ENCODE assay signal across 22 mouse cellular contexts in genomic region chr11:61353038-61353437, GRCm38 (mm10). TPM values are rescaled to one million over a fixed set of nuclear protein-coding genes. Genes with fewer than 3 reads are reported as not detected.
"Had no signal": no experiment of that assay in that cellular context is flagged by ENCODE, and none has a peak within 500 bp of the region (broad histone marks: within the 10 kb centered on the region; RNA-seq: fewer than 3 reads in every experiment).

No protein-coding gene starts in this region.

- H3K4me2 ChIP-seq: limb, embryonic 12.5 days; limb, embryonic 15.5 days; liver, embryonic 13.5 days; midbrain, embryonic 12.5 days; midbrain, embryonic 15.5 days; neural tube, embryonic 12.5 days; neural tube, embryonic 15.5 days; stomach, embryonic 15.5 days had no signal

- ATAC-seq: midbrain, embryonic 15.5 days had no signal

- H3K4me1 ChIP-seq: limb, embryonic 12.5 days; liver, embryonic 13.5 days; midbrain, embryonic 15.5 days; neural tube, embryonic 12.5 days; neural tube, embryonic 15.5 days; stomach, embryonic 15.5 days had no signal

- H3K27me3 ChIP-seq: limb, embryonic 15.5 days; midbrain, embryonic 15.5 days; neural tube, embryonic 12.5 days; neural tube, embryonic 15.5 days; stomach, embryonic 15.5 days had no signal

- H3K9me3 ChIP-seq: limb, embryonic 12.5 days; limb, embryonic 15.5 days; liver, embryonic 13.5 days; midbrain, embryonic 12.5 days; midbrain, embryonic 15.5 days; neural tube, embryonic 12.5 days; neural tube, embryonic 15.5 days; stomach, embryonic 15.5 days had no signal

- H3K9ac ChIP-seq: limb, embryonic 12.5 days; limb, embryonic 15.5 days; liver, embryonic 13.5 days; midbrain, embryonic 12.5 days; midbrain, embryonic 15.5 days; neural tube, embryonic 12.5 days; neural tube, embryonic 15.5 days; stomach, embryonic 15.5 days had no signal

- H3K36me3 ChIP-seq: limb, embryonic 12.5 days; limb, embryonic 15.5 days; liver, embryonic 13.5 days; midbrain, embryonic 12.5 days; midbrain, embryonic 15.5 days; neural tube, embryonic 12.5 days; neural tube, embryonic 15.5 days; stomach, embryonic 15.5 days had no signal

- H3K4me3 ChIP-seq: limb, embryonic 12.5 days; limb, embryonic 15.5 days; liver, embryonic 13.5 days; midbrain, embryonic 12.5 days; midbrain, embryonic 15.5 days; neural tube, embryonic 12.5 days; neural tube, embryonic 15.5 days; stomach, embryonic 15.5 days had no signal

- H3K27ac ChIP-seq: limb, embryonic 12.5 days; limb, embryonic 15.5 days; liver, embryonic 13.5 days; midbrain, embryonic 12.5 days; midbrain, embryonic 15.5 days; neural tube, embryonic 12.5 days; neural tube, embryonic 15.5 days; stomach, embryonic 15.5 days had no signal

- DNase-seq: kidney, adult 18-20 months; kidney, postnatal 4 days; left cerebral cortex, postnatal 4 days; liver, embryonic 13.5 days; lung, adult 2 months; lung, postnatal 14 days; lung, postnatal 4 days; right cerebral cortex, adult 18-20 months; right cerebral cortex, postnatal 14 days; right cerebral cortex, postnatal 4 days; spleen, adult 18-20 months; thymus, postnatal 25 days had no signal

RNA-seq across cellular contexts. Expression of gene Slc47a2, which starts 10.4 kb away (rescaled TPM):
- total RNA-seq: megakaryocyte progenitor cell, adult 5-6 weeks; megakaryocyte-erythroid progenitor cell, adult 5-6 weeks had no signal
- polyA plus RNA-seq: intestine, embryonic 14.5 days; limb, embryonic 12.5 days; limb, embryonic 15.5 days; midbrain, embryonic 12.5 days; midbrain, embryonic 15.5 days; neural tube, embryonic 12.5 days; neural tube, embryonic 15.5 days; stomach, embryonic 15.5 days had no signal

RNA-seq across cellular contexts. Expression of gene Slc47a1, which starts 25.1 kb away (rescaled TPM):
- total RNA-seq: megakaryocyte progenitor cell, adult 5-6 weeks; megakaryocyte-erythroid progenitor cell, adult 5-6 weeks had no signal
- polyA plus RNA-seq: limb, embryonic 12.5 days; midbrain, embryonic 12.5 days had no signal
